Mouse (Mus musculus) heart, postnatal 36 days (tissue): ENCODE data around the gene Catsperz. TPM values are rescaled to one million over a fixed set of nuclear protein-coding genes. Genes with fewer than 3 reads are reported as not detected.
A peak's percentile ranks its signal among the peaks of the same experiment; 100 is the strongest.

ENCODE experiments used
- DNase-seq, 2 experiments: peaks; one replicate each; pipeline ENCODE4 v3.0.0; 2021 to 2022
- intact Hi-C: fragments of 180-260 bp; cut with DNase I; formaldehyde crosslinking; loops from one replicate; pipeline ENCODE4 v1.15.1; 2025
- total RNA-seq, 2 experiments: library from RNA; stranded (reverse); gene quantifications; 2 replicates each; pipeline ENCODE4 v1.2.3; 2021

Gene Catsperz
- total RNA-seq = not detected

DNA sequence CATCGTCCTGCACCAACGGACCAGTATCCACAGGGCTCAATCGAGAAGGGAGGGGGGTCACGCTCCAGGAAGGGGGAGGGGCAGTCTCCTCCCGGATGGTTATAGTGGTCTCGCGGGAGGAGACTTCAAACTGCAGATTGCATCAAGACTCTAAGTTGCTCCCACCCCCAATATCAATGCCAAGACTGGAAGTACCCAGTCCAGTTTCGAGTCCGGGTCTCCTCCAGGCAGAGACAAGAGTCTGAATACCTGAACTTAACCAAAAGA lies at the start of gene Catsperz:
Catsperz (minus strand) TSS at position 74 of the 267 bp plus-strand sequence.
- intact Hi-C loops = loop anchor here (2.0 to 10.0 kb wide), 2 partner anchors 16 to 270 kb away; partner anchors contain the start of gene Bad
- DNase-seq = no peak

DNA sequence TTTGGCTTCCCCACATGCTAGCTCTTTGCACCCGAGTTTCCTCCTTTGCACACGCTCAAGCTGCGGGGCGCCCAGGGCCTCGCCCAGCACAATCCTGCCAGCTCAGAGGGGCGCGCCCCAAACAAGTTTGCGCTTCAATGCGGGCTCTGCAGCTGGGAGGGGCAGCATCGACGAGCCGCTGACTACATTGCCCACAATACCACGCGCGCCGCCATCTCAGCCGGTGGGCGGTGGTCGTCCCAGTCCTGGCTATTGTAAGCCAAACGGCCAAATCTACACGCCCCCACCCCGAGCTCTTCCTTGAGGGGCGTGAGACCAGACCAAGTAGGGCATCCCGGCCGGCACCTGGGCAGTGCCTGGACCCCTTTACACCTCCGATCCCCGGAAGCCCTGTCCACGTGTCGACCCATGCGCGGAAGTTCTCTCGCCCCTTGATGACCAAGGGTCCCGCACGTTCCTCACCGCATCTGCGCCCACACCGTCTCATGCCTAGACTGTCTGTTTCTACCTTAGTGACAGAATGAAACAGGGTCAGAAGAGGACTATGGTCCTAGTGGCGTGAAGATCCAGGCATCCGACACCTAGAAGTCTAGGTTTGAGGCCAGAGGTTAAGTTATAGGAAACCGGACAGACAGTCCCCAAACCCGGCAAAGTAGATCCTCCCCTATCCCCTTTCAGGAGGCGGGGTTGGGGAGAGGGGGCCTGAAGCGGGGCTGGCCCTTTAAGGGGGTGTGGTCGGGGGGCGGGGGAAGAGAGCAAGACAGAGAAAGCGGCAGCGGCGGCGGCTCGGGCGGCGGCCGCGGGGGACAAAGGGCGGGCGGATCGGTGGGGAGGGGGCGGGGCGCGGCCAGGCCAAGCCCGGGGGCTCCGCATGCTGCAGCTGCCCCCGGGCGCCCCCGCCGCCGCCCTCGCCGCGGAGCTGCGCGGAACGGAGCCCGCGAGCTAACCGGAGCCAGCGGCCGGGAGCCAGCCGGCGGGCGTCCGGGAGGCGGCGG lies 49.3 kb upstream of the Catsperz start, which contains the start of gene Ppp1r14b:
Ppp1r14b (plus strand) TSS at position 758 of the 995 bp plus-strand sequence.
- intact Hi-C loops = loop anchor here (5.0 kb wide), 1 partner anchor 48 kb away; no protein-coding TSS in a partner anchor
- DNase-seq = peak; percentile 75 to 84

DNA sequence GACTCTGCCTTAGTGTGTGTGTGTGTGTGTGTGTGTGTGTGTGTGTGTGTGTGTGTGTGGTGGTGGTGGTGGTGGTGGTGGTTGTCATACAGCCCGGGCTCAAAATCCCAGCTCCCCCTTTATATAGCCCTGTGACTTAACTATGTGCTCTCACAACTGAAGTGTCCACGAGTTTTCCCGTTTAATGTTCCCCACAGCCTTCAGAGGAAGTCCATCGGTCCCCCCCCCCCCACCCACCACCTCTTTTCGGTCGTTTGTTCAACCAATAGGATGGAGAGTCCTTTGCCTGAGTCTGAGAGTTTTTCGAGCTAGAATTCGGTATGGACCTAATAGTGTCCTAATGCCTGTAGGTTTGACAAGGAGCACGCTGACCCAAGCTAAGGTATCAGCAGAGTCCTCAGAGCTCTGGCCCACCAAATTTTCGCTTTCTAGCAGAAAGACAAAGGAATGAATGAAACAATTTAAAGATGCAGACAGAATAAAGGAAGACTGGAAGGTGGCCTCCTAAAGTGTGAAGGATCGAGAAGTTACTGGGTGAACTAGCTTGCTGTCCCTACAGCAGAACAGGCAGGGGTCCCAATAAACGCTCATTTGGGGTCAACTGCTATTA lies 48.5 kb upstream of the Catsperz start:
- intact Hi-C loops = no loop called here
- DNase-seq = no peak

DNA sequence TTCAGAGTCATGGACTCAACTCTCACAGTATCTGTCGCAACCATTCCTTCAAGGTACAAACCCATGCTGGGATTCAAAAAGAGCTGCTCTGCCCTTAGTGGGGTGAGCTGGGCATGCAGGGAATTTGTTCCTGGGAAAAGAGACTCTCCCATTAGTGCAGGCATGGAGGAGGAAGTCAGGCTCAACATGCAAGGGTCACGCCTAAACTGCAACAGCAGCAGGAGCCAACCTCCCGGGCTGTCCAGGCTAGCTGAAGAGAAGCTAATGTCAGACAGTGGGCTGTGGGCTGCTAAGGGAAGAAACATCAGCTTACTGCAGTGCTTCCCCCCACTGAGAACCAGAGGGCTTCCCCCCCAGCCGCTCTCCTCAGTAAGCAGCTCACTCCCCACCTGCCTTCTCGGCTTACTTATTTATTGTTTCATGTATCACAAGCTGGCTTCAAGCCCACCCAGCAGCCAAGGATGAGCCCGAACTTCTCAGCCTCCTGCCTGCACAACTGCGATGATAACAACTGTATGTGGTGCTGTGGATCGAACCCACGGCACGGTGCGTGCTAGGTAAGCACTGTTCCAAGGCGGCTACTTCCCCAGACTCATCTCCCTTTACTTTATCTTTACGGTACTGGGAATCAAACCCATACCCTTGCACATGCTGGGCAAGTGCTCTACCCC lies 47.2 kb upstream of the Catsperz start:
- intact Hi-C loops = no loop called here

DNA sequence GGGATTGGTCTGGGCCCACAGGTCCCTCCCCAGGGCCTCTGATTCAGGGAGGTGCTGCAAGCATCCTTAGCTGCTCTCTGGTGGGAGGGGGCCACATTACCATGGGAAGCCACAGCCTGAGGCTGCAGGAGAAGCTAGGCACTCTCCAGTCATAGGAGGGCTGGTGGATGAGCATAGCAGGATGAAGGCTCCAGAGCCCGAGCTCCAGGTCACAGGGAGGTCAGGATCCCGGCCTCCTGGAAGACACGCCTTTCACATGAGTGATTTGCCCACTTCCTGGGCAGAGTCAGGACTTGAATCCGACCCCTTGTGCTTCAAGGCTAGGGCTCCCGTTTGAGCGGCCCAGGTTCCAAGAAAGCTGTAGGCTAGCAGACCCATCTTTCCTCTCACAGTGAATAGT lies 46.5 kb upstream of the Catsperz start:
- intact Hi-C loops = no loop called here
- no peak for DNase-seq

More for the DNA sequence above, 47.2 kb upstream of the Catsperz start:
- no peak for DNase-seq

DNA sequence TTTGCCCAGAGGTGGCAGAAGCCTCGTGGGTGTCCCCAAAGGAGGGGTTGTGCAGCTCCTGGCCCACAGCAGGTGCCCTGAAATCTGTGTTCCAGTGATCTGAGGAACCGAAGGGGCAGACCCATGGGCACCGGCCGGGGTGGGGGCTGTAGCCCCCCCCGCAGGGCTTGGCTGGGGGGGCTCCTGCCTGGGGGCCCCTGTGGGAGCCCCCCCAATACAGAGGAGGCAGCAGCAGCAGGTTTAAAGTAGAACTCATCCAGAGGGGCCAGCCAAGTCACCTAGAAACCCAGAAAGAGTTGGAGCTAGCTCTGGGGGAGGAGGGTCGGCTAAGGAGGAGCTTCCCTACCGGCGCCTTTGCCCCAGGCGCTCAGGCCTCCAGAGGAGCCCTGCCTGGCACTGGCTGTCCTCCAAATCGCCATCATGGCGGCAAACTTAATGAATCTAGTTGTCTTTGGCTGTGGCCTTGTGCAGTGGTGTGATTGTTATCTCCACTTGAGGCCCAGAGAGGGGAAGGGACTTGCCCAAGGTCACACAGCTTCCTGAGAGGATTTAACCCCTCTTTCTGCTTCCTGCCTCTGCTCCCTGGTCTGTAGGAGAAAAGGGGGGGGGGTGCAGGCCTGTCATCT lies 45.4 kb upstream of the Catsperz start:
- intact Hi-C loops = no loop called here
- DNase-seq = no peak

DNA sequence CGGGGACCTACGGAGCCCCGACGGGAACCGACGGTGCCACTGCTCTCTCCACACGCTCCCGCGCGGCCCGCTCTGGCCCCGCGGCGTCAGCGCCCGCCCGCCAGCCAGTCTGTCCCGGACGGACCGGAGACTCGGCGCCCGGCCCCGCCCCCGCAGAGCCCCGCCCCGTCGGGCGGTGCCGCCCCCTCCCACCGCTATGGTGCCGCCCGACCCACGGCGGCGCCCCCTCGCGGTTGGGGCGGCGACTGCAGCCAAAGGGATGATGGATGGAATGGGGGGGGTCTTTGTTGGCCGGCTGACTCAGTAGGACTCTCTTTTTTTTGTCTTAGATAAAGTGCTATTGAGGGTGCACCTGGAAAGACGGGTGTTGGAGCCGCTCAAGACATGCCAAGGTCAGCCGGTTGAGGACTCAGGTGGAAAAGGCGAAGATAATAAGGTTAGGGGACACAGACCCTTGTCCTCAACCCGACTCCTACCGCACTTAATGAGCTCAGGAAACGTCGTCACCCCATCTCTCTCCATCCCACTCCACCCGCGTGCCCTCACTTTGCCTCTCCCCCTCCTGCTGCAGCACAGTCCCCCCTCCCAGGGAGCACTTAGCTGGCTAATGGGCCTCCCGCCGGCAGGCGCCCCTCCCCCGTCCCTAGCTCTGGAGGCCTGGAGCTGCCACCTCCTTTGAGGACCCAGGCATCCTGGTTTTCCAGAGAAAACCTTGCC lies 44.6 kb upstream of the Catsperz start:
- intact Hi-C loops = loop anchor here (1.0 kb wide), 2 partner anchors 17 to 46 kb away; no protein-coding TSS in a partner anchor
- DNase-seq = peak; percentile 84 to 85

DNA sequence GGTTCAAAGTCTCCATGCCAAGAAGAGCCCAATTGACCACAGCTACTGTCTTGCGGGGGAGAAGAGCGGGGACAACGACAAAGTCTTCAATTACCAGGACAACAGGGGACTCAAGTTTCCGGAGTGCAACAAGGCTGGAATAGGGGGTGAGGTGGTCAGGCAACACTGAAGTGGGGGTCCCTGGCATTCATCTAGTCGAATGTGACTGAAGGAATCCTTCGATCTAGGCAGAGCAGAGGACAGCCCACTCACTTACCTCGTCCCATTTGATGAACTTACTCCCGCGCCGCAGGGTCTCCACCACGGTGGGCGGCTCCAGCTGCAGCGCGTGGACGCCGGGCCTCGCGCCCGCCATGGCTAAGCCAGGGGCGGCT lies 44.1 kb upstream of the Catsperz start:
- DNase-seq = no peak
- intact Hi-C loops = loop anchor here (1.0 kb wide), 2 partner anchors 16 to 45 kb away; no protein-coding TSS in a partner anchor

DNA sequence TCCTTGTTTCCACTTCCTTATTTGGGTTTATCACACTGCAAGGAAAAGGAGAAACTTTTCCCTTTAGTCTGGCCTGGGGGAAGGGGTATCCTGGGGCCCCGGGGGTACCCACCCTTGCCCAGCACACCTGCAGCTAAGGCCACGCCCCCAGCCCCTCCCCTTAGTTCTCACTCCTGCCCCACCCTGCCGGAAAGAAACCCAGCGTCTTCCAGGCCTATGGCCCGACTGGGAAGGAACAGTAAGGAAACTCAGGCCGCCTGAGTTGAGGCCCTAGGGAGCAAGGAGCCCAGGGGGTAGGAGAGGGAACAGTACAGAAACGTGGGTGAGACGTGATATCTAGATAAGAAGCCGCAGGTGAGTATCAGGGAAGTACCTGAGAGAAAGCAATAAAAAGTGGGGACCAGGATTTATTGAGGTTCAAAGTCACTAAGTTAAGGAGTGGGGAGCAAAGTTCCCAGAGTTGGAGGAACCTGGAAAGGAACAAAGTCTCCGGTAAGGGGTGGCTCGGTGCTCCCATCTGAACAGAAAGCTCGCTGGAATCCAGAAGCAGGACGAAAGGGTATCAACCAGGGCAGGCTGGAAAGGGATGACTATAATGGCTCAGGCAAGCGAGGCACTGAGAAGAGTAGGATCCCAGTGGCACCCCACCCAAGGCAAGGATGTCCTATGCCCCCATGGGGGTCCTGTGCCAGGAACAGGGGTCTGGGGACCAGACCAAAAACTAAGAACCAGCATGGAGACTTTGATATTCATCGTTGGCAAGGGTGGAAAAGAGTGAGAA lies 43.5 kb upstream of the Catsperz start:
- no peak for DNase-seq
- intact Hi-C loops = loop anchor here (1.0 kb wide), 2 partner anchors 15 to 44 kb away; no protein-coding TSS in a partner anchor

DNA sequence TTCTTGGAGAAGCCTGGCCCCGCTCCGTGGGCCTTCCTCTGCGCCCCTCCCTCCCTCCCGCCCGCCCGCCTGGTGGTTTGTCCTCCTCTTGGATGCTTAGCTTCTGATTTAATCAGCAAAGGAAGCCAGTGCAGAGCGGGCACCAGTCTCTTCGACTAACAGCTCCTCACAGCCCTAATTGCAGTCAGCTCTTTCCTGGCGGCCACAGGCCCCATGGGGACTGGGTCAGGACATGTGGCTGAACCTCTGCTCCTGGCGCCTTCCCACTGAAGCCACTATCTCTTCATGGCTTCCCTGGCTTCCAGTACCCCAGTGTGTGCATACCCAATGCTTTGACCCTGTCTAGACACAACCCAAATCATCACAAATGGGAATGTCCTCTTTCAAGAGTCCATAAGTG lies 31.3 kb upstream of the Catsperz start:
- DNase-seq = no peak
- intact Hi-C loops = no loop called here

DNA sequence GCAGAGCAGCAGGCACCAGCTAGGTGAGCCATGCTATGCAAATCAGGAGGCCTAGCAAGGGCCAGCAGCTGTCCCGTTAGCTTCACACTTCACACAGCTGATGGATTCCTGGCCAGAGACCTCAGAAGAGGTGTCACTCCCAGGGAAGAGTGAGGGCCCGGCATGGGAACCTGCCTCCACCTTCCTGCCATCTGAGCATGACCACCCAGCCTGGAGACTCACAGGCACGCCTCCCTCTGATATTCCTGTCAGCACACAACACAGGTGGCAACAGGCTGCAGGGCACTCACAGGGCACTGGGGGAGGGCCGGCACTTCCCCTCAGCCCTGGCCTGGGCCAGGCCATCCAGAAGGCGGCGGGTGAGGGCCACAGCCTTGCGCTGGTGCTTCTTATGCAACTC lies 30.2 kb upstream of the Catsperz start:
- no peak for DNase-seq
- intact Hi-C loops = no loop called here

DNA sequence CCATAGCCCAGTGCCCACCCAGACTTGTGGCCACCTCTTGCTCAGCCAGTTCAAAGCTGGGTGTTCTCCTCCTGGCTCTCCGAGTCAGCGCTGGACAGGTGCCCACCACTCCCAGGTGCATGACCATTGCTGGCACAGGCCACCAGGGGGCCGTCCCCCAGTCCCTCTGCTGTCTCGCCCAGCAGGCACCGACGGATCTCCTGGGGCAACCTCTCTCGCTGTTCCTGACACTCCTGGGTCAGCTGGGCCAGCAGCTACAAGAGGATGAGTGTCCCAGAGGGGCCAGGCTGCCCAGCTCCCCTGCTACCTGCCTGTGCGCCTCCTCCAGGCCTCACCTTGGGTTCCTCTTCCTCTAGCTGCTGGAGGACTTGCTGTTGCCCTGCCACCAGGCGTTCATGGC lies 28.9 kb upstream of the Catsperz start:
- intact Hi-C loops = no loop called here
- DNase-seq = no peak

DNA sequence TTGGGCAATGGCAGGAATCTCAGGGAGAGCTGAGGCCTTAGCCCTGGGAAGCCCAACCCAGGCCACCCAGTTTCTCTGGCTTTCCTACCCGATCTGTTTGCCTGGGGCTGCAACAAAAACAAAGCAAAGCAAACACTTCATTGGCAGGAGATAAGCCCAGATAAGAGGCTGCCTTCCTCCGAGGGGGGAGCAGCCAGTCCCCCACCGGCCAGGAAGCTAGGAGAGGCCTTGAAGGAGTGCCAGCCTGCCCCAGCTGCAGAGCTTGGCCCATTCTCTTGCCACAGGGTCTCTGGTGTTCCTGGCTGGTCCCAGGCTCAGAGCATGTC lies 27.5 kb upstream of the Catsperz start:
- intact Hi-C loops = loop anchor here (1.0 kb wide), 1 partner anchor 17 kb away; no protein-coding TSS in a partner anchor
- DNase-seq = peak; percentile 56 to 60

DNA sequence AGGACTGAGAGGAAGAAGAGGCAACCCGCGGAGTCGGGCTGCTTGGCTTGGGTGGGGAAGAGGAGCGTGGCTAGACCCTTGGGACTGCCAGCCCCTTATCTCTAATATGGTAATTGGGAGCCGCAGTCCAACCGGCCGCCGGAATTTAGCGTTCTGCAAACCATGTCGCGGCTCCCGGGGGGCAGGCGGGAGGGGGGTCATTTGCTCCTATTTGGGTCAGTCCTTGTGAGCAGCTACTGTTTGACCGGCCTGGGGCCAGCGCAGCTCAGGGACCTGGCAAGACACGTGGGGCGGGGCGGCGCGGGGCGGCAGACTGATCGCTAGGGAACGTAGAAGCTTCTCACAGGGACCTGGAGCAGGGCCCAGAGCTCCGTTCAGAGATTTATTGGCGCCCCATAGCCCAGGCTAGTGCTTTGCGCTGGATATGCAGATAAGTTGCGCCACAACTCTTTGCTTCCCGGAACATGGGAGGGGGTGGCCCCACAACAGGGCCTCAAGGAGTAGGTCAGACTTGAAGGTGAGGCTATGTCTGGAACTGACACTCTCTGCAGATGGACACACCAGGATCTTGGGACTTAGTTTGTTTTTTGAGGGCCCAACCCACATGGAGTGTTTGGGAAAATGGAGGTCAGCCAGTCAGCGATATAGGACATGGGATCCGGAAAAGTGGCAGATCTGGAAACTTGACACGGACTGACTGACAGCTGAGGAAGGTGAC lies 27.0 kb upstream of the Catsperz start:
- DNase-seq = peak; percentile 84 to 86
- intact Hi-C loops = no loop called here

DNA sequence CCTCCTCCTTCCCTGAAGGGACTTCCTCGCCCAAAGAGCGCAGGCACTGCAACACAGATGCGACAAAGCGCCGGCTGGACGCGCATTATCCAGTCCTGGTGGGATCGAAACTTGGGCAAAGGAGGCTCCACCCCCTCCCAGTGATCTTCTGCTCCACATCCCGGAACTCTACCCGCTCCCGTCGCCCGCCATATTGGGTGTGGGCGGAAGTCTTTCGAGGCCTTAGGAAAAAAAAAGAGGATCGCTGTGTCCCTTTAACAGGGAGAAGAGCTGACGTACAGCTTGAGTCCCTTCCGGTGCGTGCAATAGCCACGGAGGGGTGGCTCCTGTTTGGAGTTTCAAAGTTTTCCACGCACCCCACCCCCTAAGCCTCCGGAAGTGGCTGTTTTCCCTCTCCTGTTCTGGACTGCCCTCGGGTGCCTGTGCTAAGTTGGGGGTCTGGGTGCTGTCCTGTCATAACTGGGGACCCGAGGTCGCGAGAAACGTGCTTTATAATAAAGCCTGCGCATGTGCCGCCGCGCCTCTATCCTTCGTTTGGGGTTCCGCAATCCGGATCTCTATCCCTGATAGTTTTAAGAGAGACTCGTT lies 26.3 kb upstream of the Catsperz start:
- intact Hi-C loops = no loop called here
- peak; percentile 94 for DNase-seq

DNA sequence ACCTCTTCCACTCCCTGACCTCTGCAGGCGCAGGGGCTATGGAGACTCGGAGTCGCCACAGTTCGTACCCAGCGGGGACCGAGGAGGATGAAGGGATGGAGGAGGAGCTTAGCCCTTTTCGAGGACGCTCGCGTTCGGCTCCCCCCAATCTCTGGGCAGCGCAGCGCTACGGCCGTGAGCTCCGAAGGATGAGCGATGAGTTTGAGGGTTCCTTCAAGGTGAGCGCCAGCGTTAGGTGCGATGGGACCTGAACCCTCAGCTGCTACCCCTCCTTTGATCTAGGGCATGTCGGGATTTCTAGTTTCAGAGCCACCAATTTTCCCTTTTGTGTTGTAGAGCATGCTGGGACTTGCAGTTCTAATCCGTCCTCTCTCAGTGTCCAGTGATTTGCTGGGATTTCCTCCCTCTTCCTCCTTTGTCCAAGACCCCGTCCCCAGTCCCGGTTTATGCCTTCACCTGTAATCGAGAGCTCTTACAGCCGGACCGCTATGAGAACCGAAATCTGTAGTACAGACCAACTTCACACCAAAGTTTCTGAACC lies 25.5 kb upstream of the Catsperz start:
- peak; percentile 52 to 65 for DNase-seq
- intact Hi-C loops = loop anchor here (1.0 kb wide), 1 partner anchor 8 kb away; the partner anchor contains the start of gene Gpr137

DNA sequence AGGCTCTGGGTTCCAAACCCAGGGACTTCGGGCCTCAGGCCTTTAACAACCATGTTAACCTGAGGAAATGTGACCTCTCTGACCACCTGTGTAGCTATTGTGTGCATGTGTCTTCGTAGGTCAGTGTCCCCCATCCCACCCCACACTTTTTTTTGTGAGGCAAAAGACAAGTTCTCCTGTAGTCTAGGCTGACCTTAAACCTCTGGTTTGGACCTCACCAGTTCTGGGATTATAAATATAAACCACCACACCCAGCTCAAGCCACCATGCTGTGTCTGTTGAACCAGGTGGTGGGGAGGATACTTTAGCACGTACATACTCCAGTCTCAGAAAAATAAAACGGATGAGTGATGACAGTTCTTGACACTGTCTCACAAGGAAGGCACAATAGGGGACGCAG lies 24.8 kb upstream of the Catsperz start:
- intact Hi-C loops = loop anchor here (1.0 kb wide), 1 partner anchor 8 kb away; the partner anchor contains the start of gene Gpr137
- no peak for DNase-seq

DNA sequence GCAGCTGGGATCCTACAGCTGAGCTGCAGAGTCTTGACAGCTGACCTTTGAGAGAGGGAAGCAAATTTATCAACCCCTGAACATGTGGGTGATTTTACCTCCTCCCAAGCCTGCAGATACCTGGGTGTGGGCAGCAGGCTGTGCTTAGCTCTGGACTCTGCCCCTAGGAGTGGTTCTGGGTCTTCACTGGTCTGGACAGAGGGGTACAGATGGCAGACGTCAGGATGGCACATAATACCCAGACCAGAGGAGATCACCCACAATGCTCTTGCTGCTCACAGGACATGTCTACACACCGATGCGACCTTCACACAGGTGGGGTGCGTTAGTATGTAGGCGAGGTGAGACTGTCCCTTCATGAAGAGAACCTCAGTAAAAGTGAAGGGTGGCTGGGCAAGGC lies 24.4 kb upstream of the Catsperz start:
- intact Hi-C loops = no loop called here
- no peak for DNase-seq
